Mouse (Mus musculus): ENCODE results near the gene Gsap.
"Not testable (repeated sequence)": the region's sequence is repeated elsewhere in the genome, so short reads cannot be mapped to it uniquely, and the experiment has no call there.

Gsap gene

DNA sequence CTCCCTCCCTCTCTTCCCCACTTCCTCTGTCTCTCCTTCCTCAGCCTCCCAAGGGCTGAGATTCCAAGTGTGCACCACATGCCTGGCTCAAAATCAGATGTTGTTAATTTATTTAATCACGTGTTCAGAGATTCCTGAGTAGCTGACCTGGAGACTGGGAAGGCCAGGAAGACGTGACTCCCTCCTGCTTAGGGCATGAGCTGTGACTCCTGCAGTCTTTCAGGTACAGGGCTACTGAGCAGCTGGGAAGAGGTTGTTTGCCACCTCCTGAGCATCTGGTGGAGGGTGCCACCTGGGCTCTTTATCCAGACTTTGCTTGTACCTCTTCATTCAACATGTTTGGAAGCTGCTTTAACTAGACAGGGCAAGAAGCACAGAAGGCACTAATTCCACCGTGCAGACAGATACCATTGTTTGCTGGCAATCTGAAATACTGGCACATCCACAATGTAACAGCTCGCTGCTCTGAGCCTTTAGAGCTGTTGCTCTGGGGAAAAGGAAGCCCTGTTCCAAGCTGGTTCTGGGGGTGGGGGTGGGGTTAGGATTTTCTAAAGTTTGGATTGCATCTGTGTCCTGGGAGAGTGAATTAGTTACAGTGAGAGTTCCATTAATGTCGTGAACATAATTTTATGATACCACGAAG is 75.3 kb downstream of the Gsap start:
- in situ Hi-C loops (cut with MboI): no loop called here

DNA sequence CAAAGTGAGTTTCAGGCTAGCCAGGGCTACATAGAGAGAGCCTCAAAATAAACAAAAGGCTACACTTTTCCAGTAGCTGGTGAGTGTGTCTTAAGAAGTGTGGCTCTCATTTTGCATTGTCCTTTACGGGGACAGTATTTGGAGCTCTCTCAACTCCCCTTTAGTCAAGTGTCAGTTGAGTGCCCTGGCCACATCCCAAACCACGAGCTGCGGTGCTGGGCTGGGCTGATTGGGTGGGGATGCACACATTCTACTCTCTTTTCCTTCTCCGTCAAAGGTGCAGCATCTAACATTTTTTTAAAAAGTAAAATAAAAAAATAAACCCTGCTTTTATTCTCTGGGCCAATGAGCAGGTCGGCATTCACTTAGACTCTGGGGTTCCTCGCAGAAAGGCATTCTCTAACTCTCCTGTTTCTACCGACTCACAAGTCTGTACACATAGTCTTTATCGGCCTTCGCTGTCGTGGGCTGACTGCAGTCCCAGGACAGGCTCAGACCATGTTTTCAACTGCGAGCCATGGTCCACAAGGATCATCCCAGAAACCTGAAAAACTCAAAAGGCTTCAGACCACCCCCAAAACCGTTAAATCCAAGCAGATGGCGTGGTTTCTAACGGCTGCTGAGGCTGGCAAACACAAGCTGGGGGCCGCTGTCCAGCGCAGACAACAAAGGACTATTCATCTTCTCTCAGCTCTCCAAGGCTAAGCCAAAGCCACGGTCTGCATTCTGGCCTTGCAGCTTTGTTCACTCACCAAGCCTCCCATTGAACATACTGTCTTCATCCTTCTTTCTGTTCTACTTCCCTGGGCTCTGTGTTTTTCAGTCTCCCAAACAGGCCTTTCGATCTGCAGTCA is 77.4 kb downstream of the Gsap start:
- in situ Hi-C loops (cut with MboI): no loop called here

DNA sequence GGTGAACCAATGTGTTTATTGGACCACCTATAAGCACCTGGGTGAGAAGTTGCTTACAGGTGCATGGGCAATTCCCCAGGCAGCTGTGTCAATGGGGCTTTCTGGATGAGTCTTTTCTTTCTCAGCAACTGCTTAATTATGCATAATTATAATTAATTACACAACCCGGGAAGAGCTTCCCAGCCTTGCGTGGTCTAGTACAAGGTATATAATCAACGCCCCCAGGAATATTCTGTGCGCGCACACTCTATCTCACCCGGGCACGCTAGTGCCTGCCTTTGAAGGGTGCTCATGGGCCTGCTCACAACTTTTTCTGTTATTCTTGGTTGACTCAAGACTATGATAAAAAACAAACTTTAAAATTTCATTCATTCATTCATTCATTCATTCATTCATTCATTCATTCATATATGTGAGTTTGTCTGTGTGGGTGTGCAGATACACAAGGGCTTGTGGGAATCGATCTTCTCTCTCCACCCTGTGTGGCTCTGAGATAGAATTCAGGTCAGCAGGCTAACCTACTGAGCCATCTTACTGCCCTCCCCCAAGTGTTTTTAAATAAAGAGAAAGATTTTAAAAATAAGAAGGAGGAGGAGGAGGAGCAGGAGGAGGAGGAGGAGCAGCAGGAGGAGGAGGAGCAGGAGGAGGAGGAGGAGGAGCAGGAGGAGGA is 78.4 kb downstream of the Gsap start:
- in situ Hi-C loops (cut with MboI): no loop called here

DNA sequence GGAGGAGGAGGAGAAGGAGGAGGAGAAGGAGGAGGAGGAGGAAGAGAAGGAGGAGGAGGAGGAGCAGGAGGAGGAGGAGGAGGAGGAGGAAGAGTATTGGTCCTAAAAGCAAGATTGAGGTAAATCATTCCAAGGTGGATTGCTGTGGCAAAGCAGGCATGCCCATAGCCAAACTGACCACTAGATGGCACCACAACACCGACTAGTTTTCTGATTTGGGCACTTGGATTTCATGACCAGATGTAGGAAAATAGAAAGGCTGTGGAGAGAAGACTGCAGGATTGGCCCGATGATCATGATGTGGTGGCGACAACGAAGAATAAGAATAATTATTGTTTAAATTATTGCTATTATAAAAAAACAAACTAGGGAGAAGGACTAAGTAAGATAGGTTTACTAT is 79.0 kb downstream of the Gsap start:
- in situ Hi-C loops (cut with MboI): no loop called here

DNA sequence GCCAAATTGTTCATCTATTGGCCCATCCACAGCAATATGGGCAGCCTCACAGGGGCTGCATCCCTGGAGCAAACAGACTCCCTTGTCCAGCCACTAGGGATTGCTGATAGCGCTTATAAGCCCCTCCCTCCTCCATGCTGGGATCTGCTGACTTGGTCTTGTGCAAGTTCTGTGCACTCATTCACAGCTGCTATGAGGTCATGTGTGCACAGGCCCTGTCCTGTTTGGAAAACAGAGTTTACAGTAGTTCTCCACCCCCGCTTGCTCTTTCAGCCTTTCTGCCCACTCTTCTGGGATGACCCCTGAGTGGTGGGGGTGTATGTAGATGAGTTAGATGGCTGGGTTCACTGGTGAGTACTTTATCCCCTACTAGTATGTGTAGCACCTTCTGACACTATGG is 81.0 kb downstream of the Gsap start:
- in situ Hi-C loops (cut with MboI): no loop called here

DNA sequence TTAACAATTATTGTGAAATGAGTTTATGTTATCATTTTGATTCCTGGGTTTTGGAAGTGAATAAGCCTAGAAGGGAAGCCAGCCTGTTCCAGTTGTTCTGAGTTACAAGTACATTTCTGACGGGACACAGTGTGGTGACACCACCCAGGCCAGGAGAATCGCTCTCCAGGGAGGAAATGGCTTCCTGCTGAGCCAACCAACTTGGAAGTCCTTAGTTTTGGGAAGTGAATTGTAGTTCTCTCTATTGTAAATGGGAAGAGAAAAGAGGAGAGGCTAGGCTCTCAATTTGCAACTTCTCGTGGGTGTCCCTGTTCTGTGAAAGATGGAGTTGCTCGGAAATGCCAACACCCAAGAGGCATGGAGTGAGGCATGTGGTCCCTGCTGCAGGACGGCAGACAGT is 83.4 kb downstream of the Gsap start:
- in situ Hi-C loops (cut with MboI): no loop called here

DNA sequence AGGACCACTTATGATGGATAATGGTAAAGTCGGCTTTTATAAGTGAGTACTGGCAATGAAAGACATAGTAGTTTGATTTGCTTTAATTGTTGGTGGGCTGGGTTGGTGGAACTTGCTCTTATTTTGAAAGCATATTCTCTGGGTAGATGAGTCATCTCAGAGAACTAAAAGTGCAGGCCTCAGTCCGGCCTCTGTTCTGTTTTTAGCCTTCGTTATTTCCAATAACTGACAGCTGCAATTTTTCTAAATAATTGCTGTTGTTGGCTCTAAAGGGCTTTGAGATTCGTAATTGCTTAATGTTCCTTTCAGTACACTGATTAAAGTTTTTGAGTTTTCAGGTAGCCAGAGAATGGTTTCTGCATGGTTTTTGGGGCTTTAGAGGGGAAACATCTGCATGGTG is 84.7 kb downstream of the Gsap start:
- in situ Hi-C loops (cut with MboI): no loop called here

DNA sequence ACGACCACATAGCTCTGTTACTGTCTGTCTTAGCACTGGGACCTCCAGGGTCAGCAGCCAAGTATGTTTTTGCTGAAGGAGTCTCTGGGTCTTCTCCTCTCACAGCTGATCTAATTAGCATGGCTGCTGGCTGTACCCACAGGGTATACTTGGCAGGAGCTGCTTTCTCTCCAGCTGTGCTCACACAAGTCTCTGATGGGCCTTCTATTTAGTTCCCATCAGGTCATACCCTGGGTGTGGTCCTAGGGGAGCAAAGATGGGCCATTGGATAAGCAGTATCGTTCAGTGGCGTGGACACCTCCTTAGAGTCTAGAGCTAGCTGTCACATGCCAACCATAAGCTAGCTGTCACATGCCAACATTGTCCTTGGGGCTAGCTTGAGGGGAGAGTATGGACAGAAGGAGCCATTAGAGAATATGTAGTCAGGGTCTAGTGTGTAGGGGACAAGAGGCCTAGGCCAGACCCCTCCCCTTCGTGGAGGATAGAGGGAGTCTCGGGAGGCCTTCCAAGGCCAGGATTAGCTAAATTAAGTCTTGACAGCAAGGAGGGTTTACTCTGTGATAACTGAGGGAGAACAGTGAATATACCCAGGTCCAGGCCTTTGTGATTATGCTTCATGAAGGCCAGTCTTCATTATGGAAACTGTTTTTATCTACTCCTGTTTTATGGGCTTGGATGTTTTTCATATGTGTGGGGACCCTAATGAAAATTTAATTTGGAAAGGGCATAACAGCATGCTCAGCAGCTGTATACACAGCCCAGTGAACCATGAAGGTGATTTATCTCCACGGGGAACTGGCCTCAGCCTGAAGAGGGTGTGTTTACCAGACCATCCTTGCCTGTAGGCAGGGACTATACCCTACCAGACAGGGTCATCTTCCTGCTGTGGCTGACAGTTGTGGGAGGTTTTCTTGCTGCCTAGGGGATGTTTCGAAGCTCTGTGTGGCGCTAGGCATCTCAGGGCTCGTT is 85.6 kb downstream of the Gsap start:
- in situ Hi-C loops (cut with MboI): no loop called here

DNA sequence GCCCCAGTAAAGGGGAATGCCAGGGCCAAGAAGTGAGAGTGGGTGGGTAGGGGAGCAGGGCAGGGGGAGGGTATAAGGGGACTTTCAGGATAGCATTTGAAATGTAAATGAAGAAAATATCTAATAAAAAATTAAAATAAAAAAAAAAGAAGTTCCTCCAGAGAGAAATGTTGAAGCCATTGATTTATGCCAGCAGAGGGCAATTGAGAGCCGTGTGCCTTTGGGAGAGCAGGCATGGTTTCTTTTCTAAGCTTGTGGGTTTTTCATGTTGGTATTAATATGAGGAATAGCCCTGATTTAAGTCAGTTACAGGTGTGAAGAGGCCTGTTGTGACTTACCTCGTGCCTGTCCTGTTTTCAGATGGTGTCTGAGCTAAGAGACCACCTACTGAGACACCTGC is 91.6 kb downstream of the Gsap start:
- in situ Hi-C loops (cut with MboI): not testable (repeated sequence)

DNA sequence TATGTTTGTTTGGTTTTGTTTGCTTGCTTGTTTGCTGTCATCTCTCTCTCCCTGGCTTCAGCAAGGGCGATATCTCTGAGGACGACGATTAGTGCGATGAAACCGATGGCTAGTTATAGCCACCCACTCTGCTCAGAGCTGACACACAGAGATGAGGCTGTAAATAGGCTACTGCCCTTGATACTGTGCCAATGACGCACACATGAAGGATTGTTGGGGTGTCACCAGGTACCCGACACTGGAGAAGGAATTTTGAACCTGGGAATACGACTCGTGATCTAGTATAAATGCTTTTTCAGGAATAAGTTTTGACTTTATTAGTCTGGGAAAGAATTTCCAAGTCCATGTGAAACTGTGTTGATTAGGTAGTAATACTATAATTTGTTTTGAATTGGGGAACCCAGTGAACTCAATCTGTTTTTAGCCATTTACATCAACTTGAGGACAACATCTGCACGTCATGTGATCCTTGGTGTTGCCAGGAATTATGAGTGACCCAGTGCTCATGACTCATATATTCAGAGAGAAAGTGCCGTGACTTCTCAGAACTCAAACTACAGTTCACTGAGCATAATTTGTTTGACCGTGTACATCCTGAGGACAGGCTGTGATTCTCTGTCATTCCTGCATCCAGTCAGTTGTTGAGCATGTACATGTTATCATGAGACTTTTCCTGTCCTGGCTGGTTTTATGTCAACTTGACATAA is 97.5 kb downstream of the Gsap start:
- in situ Hi-C loops (cut with MboI): no loop called here

DNA sequence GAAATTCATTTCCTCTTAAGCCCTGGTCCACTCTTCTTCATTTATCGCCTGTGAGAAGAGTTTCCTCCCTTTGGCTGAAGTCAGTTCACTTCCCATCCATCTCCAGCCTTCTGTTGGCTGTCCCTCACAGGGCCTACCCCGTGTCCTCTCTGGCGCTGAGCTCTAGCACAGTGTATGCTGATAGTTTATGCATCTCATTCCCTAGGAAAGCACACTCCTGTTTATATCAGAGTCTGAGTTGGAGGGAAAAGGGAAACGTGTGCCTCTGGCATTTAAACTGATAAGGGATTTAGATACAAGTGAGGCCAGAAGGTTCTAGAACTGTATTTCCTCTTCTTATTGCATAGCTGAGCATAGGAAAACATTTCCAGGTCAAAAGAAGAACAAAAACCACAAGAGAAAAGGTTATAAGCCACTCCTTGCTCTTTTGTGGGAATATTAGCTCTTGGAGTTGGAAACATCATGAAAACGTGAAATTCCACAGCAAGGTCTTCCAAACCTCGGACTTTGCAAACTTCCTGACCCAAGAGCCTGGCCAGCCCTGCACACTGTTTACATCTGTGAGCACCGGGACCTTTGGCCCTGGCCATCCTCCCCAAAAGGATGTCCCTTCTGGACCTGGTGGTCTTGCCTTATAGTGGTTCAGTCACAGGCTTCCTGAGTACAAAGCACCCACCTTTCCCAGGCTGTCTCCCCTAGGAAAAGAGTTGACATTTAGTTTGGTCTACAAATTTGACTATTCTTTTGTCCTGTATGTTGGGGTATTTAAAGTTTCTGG is 102.8 kb downstream of the Gsap start:
- in situ Hi-C loops (cut with MboI): no loop called here

DNA sequence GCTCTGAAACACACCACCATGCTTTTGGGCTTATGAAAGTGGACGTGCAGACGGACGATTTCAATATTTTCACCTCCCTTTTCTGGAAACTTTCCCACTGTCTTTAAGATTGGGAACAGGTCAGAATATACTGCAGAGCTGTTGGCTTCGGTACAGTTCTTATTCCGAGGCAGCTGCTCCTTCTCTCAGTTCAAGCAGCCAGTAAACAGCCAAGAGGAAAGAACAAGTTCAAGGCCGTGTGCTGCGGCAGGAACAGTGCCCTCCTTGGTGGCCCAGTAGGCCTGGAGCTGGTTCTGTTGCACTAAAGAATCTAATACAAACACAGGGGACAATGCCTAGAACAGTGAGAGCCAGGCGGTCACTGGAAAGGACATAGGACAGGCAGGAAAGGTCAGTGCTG is 104.5 kb downstream of the Gsap start:
- in situ Hi-C loops (cut with MboI): no loop called here

DNA sequence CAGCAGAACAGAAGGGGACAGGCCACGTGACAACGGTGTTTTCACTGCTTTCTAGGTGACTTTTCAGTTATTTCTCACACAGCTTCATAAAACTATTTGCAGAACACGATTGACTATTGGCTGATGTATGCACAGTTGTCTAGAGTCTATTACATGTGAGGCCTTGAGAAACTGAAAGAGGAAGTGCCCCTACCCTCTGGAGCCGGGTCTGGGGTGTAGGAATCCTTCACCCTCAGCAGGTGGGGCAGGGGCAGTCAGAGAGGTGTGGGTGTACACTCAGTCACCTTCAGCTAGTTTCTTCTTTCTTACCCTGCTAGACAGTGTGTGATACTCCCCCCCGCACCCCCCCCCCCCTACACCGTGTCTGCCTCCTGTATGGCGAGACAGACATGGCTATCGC is 109.6 kb downstream of the Gsap start:
- in situ Hi-C loops (cut with MboI): no loop called here

DNA sequence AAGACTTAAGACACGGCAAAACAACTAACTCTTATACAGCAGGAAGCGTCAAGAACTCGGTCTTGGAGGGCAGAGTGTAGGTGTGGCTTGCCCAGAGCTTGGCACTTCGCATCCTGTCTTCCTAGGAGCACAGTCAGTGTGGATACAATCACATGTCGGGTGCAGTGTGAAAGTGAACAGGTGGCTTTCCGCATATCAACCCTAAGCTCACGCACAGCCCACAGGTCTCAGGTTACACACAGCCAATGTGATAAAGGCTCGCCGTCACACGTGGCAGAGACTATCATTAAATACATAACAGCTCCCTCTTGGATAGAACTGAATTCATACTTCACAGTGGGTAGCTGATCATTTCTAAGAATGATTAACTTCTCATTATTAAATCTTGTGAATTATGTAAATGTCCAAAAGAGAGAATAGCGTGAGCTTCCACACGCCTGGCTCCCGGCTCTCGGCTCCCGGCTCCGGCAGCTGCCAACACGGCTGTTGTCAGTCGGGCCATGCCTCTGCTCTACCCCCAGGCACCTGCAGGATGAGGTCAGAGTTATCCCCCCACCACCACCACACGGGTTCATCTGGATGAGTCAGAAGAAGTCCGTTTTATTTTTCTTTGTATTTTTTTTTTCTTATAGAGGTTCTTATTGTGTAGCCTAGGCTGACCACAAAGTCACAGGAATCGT is 113.2 kb downstream of the Gsap start:
- in situ Hi-C loops (cut with MboI): no loop called here

DNA sequence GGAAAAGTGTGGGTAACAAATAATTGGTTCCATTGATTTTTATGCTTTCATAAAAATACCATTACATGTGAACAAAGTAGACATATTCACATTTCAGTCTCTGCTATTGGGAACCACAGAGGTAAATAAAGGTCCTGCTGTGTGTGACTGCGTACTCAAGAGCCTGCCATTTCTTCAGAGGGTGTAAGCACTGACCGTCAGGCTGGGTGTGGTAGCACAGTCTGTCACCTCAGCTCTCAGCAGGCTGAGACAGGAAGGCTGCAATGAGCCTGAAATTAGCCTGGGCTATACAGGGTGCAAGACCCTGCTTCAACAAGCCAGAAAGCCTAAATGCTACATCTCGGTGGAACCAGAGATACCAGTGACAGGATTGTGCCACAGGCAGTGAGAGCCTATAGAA is 114.0 kb downstream of the Gsap start:
- in situ Hi-C loops (cut with MboI): loop anchor here (25.0 kb wide), 1 partner anchor 287 kb away; no protein-coding TSS in a partner anchor

DNA sequence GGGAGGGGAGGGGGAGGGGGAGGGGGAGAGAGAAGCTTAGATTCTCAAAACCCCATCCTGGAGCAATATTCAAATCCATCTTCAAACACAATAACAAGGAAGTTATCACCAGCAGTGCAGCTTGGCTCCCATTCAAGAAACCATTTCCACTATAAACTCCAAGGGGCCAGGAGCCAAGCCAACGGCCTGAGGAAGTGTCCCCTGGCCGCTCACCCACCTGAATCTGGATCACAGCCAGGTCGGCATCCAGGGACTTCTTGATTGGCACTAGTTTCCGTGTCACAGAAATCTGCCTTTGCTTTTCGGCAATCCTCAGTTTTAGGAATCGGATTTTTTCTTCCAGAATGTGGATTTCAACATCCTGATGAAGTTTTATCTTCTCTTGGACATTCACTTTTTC is 115.0 kb downstream of the Gsap start:
- in situ Hi-C loops (cut with MboI): loop anchor here (25.0 kb wide), 1 partner anchor 286 kb away; no protein-coding TSS in a partner anchor

DNA sequence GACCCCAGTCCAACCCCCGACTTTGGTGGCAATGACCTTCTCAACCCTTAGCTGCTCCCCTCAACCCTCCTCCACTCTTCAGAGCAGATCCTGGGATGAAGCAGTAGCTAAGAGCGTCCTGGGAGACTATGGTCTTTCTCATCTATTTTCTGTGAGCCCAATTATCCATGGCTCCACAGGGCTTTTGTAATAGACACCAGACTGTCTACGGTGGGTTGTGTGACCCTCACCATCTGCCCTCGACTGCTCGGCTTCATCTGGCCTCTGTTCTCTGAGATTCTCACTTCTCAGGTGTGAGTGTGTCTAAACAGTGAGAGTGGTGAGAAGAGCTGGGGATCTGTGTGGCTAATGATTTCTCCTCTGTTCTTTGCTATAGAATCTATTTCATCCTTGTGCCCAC is 121.1 kb downstream of the Gsap start:
- in situ Hi-C loops (cut with MboI): loop anchor here (25.0 kb wide), 1 partner anchor 280 kb away; no protein-coding TSS in a partner anchor

DNA sequence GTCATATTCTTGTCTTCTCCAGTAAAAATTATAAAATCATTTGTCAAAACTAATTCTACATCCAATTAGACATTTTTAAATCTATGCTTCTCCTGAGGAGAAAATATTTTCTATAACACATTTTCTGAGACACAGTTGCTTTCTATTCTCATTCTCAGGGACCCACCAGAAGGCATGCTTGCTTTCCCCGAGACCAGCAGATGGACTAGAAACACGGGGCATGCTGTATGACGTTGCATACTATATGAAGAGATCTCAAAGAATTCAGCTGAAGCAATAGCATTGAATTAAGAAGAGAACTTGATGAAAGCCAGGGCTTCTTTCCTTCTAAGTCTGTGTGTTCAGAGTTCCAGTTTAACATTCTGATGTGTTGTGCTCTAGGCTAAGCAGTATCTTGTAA is 128.6 kb downstream of the Gsap start:
- in situ Hi-C loops (cut with MboI): loop anchor here (25.0 kb wide), 1 partner anchor 273 kb away; no protein-coding TSS in a partner anchor

DNA sequence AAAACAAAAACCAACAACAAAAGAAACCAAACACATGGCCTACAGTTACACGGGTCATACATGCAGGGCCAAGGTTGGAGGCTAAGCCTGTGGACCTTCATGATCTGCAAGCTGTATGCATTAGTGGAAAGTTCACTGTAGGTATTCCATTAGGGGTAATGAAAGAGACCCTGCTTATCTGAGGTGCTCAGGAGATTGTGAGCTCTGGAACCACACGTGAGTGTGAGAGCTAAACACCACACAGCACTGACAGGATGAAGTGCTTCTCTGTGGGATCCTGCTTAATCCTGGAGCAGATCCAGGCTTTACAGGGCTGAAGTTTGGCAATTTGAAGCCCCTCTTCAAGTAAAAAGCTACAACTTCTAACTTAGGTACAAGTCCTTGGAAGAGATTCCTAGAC is 134.1 kb downstream of the Gsap start:
- in situ Hi-C loops (cut with MboI): loop anchor here (25.0 kb wide), 1 partner anchor 267 kb away; no protein-coding TSS in a partner anchor
